9 mouse cellular contexts compared by ENCODE assay signal in genomic region chr15:86137638-86138037, GRCm38 (mm10). TPM values are rescaled to one million over a fixed set of nuclear protein-coding genes. Genes with fewer than 3 reads are reported as not detected.
DNase-seq lines count a peak whose midpoint lies in the region; ATAC-seq and TF ChIP-seq lines count a peak whose summit lies in the region.
"Had no signal": no experiment of that assay in that cellular context is flagged by ENCODE, and none has a peak within 500 bp of the region (broad histone marks: within the 10 kb centered on the region; RNA-seq: fewer than 3 reads in every experiment).

No protein-coding gene starts in this region.

- no peak overlapping the region for H3K9ac ChIP-seq in midbrain, embryonic 11.5 days (ENCODE audit: low read length)
- H3K9ac ChIP-seq in midbrain, embryonic 16.5 days (ENCODE audit: low read depth, low read length) = no peak overlapping the region
- H3K9ac ChIP-seq: heart, embryonic 15.5 days had no signal

- H3K9me3 ChIP-seq in midbrain, embryonic 11.5 days (ENCODE audit: control insufficient read depth, low read length) = no peaks in the 10 kb centered on the region
- no peaks in the 10 kb centered on the region for H3K9me3 ChIP-seq in midbrain, embryonic 16.5 days (replicated peaks; ENCODE audit: control insufficient read depth, low read length, poor library complexity, severe bottlenecking)
- H3K9me3 ChIP-seq: heart, embryonic 15.5 days had no signal

- no peaks in the 10 kb centered on the region; the same call in 1 of the 2 replicates for H3K4me1 ChIP-seq in midbrain, embryonic 11.5 days (ENCODE audit: control insufficient read depth, insufficient read depth, low read length)
- H3K4me1 ChIP-seq in midbrain, embryonic 16.5 days (ENCODE audit: control insufficient read depth, insufficient read depth, low read length) = no peaks in the 10 kb centered on the region
- H3K4me1 ChIP-seq in cortical plate, adult 2 months (ENCODE audit: control insufficient read depth, insufficient read depth, low read length) = no peaks in the 10 kb centered on the region

- H3K27ac ChIP-seq in midbrain, embryonic 11.5 days (ENCODE audit: low read depth, low read length) = no peak overlapping the region
- H3K27ac ChIP-seq in midbrain, embryonic 16.5 days (ENCODE audit: low read length) = no peak overlapping the region
- no peak overlapping the region for H3K27ac ChIP-seq in cortical plate, adult 2 months (ENCODE audit: insufficient read depth, low read length)
- H3K27ac ChIP-seq: heart, embryonic 15.5 days had no signal

- ATAC-seq in midbrain, embryonic 11.5 days (ENCODE audit: low FRiP score) = no peak
- ATAC-seq in midbrain, embryonic 16.5 days = no peak

- DNase-seq in cerebellum, adult 18-20 months = peak; percentile 41 to 48
- DNase-seq in cerebellum, postnatal 4 days (ENCODE audit: low spot score in 2 of 2) = no peak
- DNase-seq in midbrain, embryonic 11.5 days (ENCODE audit: low spot score, missing footprints) = peak; percentile 90
- DNase-seq in lung, postnatal 36 days = peak; percentile 56
- peak; percentile 80 for DNase-seq in thymus, postnatal 14 days
- DNase-seq in gastrocnemius, postnatal 36 days = no peak

- peaks cover 5% of the 10 kb centered on the region for H3K36me3 ChIP-seq in midbrain, embryonic 11.5 days (ENCODE audit: control insufficient read depth, insufficient read depth, low read length)
- peaks cover 11% of the 10 kb centered on the region for H3K36me3 ChIP-seq in midbrain, embryonic 16.5 days (ENCODE audit: control insufficient read depth, insufficient read depth, low read length)

- H3K27me3 ChIP-seq in midbrain, embryonic 11.5 days (ENCODE audit: control insufficient read depth, insufficient read depth, low read length) = no peaks in the 10 kb centered on the region
- no peaks in the 10 kb centered on the region for H3K27me3 ChIP-seq in midbrain, embryonic 16.5 days (ENCODE audit: control insufficient read depth, insufficient read depth, low read depth, low read length)
- H3K27me3 ChIP-seq: heart, embryonic 15.5 days had no signal

- TF ChIP-seq CTCF in cortical plate, adult 2 months (IDR thresholded peaks at IDR 0.05; ENCODE audit: extremely low read depth, insufficient read depth, low read length) = peak; percentile 53

- no peak overlapping the region for H3K4me3 ChIP-seq in midbrain, embryonic 11.5 days (ENCODE audit: low read depth, low read length)
- H3K4me3 ChIP-seq in midbrain, embryonic 16.5 days (ENCODE audit: low read depth, low read length) = no peak overlapping the region
- H3K4me3 ChIP-seq in cortical plate, adult 2 months (ENCODE audit: insufficient read depth, low read length) = no peak overlapping the region
- H3K4me3 ChIP-seq: heart, embryonic 15.5 days had no signal

- H3K4me2 ChIP-seq in midbrain, embryonic 11.5 days = no peak overlapping the region
- H3K4me2 ChIP-seq in midbrain, embryonic 16.5 days (ENCODE audit: low read length) = no peak overlapping the region
- H3K4me2 ChIP-seq: heart, embryonic 15.5 days had no signal

- no peak for TF ChIP-seq POLR2A in cortical plate, adult 2 months (IDR thresholded peaks at IDR 0.05; ENCODE audit: extremely low read depth, insufficient read depth, low read length)

- 75% methylated on average over 4 of the region's 4 CpGs for WGBS in midbrain, embryonic 11.5 days
- 75% methylated on average over 4 of the region's 4 CpGs for WGBS in midbrain, embryonic 16.5 days

- intact Hi-C loops in gastrocnemius, postnatal 36 days (cut with DNase I) = no loop called here

RNA-seq across cellular contexts. Expression of gene Cerk, which starts 48.3 kb away (rescaled TPM):
- 17.3 and 19.9 TPM in 2 replicates for polyA plus RNA-seq in midbrain, embryonic 11.5 days (2014; fragmentation: Nextera tagmentation; extraction: Ambion mirVana)
- polyA plus RNA-seq in midbrain, embryonic 16.5 days (2015; fragmentation: Nextera tagmentation; extraction: Ambion mirVana) = 22.6 and 25.0 TPM in 2 replicates
- polyA plus RNA-seq in cortical plate, adult 2 months (2012; rRNA removed) = 42.8 and 44.7 TPM in 2 replicates
- total RNA-seq in gastrocnemius, postnatal 36 days (2021) = 1 to 10 TPM; 3.6 to 5.3 TPM

Comparison
In these comparisons a context has a peak if more than half of its experiments do, and no peak if none do; other contexts are left out.
1. DNase-seq: peak in cerebellum, adult 18-20 months (2 of 2), midbrain, embryonic 11.5 days (single experiment), lung, postnatal 36 days (single experiment) and thymus, postnatal 14 days (single experiment); none in cerebellum, postnatal 4 days (0 of 2) and gastrocnemius, postnatal 36 days (0 of 2).